Mouse (Mus musculus) hindbrain, embryonic 14.5 days (tissue): ENCODE data around the gene Nhej1. TPM values are rescaled to one million over a fixed set of nuclear protein-coding genes. Genes with fewer than 3 reads are reported as not detected.

Experiments
- ATAC-seq: fragments of 200-750 bp; cut with Nextera tagmentation; 2 replicates; pipeline ENCODE4 v1.8.0; 2017; ENCODE audit warnings: moderate number of reproducible peaks, mild to moderate bottlenecking, moderate TSS enrichment, moderate library complexity; ENCODE audit not compliant: low FRiP score
- DNase-seq: peaks from one replicate; pipeline ENCODE4 v3.0.0-alpha.2; 2015; ENCODE audit warnings: low spot score
- H3K27ac ChIP-seq: fragments of 300-500 bp; sonication (generic); 2 replicates; pipeline ENCODE4 v1.5.1; 2014; ENCODE audit warnings: mild to moderate bottlenecking, moderate library complexity
- H3K27me3 ChIP-seq: fragments of 300-500 bp; sonication (generic); 2 replicates; pipeline ENCODE4 v1.6.1; 2014; ENCODE audit warnings: mild to moderate bottlenecking, low read length, mixed read lengths; ENCODE audit not compliant: control insufficient read depth, insufficient read depth
- H3K36me3 ChIP-seq: fragments of 300-500 bp; sonication (generic); replicated peaks from 2 replicates; pipeline ENCODE4 v1.6.1; 2014; ENCODE audit not compliant: control insufficient read depth, insufficient read depth
- H3K4me1 ChIP-seq: fragments of 300-500 bp; sonication (generic); replicated peaks from 2 replicates; pipeline ENCODE4 v1.6.1; 2014; ENCODE audit warnings: antibody characterized with exemption, low read length, mixed read lengths; ENCODE audit not compliant: control insufficient read depth, insufficient read depth
- H3K4me2 ChIP-seq: fragments of 300-500 bp; sonication (generic); replicated peaks from 2 replicates; pipeline ENCODE4 v1.6.1; 2014; ENCODE audit warnings: mild to moderate bottlenecking, moderate library complexity
- H3K4me3 ChIP-seq: fragments of 300-500 bp; sonication (generic); replicated peaks from 2 replicates; pipeline ENCODE4 v1.5.1; 2014; ENCODE audit warnings: mild to moderate bottlenecking, low read length
- H3K9ac ChIP-seq: fragments of 300-500 bp; sonication (generic); 2 replicates; pipeline ENCODE4 v1.6.1; 2014
- H3K9me3 ChIP-seq: fragments of 300-500 bp; sonication (generic); 2 replicates; pipeline ENCODE4 v1.6.1; 2016; ENCODE audit warnings: low read length; ENCODE audit not compliant: control insufficient read depth
- WGBS: fragments of 180-500 bp; shearing (Covaris S2); extraction: QIAGEN DNeasy Blood & Tissue Kit; methylation state at CpG from one replicate; pipeline ENCODE4 v1.1.7; 2014; 5-methylcytosine and 5-hydroxymethylcytosine counted together
- polyA plus RNA-seq: library from polyadenylated mRNA; unstranded; fragments of >200 nt; fragmentation: Nextera tagmentation; extraction: Ambion mirVana; gene quantifications from 2 replicates; pipeline ENCODE4 v1.2.1, GENCODE M21; 2014

Nhej1 gene
- polyA plus RNA-seq, 1 experiment from 2014 or later = 7.5 TPM

- H3K36me3 ChIP-seq = peaks cover 59% of the 10 kb centered on the region
- WGBS = 85% methylated on average over 7 of the region's 7 CpGs
Observed at GRCm38 (mm10) chr1:75147411-75148135, 22.6 kb upstream of the Nhej1 start.

GRCm38 (mm10) chr1:75145589-75145988, 20.6 kb upstream of the Nhej1 start:
- Histone ChIP-seq H3K4me1 (peaks cover 19% of the 10 kb centered on the region), H3K4me3 (no peak overlapping the region), H3K27ac (no peak overlapping the region), H3K4me2 (no peak overlapping the region), H3K27me3 (no peaks in the 10 kb centered on the region), H3K9ac (no peak overlapping the region), H3K9me3 (no peaks in the 10 kb centered on the region), H3K36me3 (peaks cover 59% of the 10 kb centered on the region)
- ATAC-seq (no peak), DNase-seq (no peak)
- 92% methylated on average over 3 of the region's 3 CpGs for WGBS

More at GRCm38 (mm10) chr1:75147411-75148135, 22.6 kb upstream of the Nhej1 start:
- Histone ChIP-seq H3K9ac (no peak overlapping the region), H3K4me2 (no peak overlapping the region), H3K4me1 (peaks cover 11% of the 10 kb centered on the region), H3K27ac (no peak overlapping the region), H3K9me3 (no peaks in the 10 kb centered on the region), H3K27me3 (no peaks in the 10 kb centered on the region), H3K4me3 (no peak overlapping the region)
- ATAC-seq (no peak), DNase-seq (no peak)

GRCm38 (mm10) chr1:75142301-75143261, 17.6 kb upstream of the Nhej1 start, which contains the start of the genes Cnppd1 and Retreg2:
Gene Cnppd1, minus strand, starts transcription at chr1:75142711.
Gene Retreg2, plus strand, starts transcription at chr1:75142778.
- H3K9me3 ChIP-seq = no peaks in the 10 kb centered on the region
- DNase-seq (peak; percentile 97), ATAC-seq (peak; percentile 90)
- peaks cover 57% of the 10 kb centered on the region for H3K36me3 ChIP-seq
- H3K27me3 ChIP-seq = no peaks in the 10 kb centered on the region
- WGBS = under 1% methylated on average over 77 of the region's 91 CpGs
- H3K4me1 ChIP-seq = peaks cover 22% of the 10 kb centered on the region
- peak within 1 kb of the TSS; percentile 96 for H3K27ac ChIP-seq
- peak within 1 kb of the TSS; percentile 85 for H3K4me3 ChIP-seq
- H3K4me2 ChIP-seq = peak within 1 kb of the TSS; percentile 82
- H3K9ac ChIP-seq = peak within 1 kb of the TSS; percentile 96

GRCm38 (mm10) chr1:75141486-75142190, 16.6 kb upstream of the Nhej1 start:
- peak overlapping the region; percentile 96 for H3K9ac ChIP-seq
- peaks cover 22% of the 10 kb centered on the region for H3K4me1 ChIP-seq
- no peaks in the 10 kb centered on the region for H3K9me3 ChIP-seq
- H3K4me2 ChIP-seq = peak overlapping the region; percentile 82
- no peaks in the 10 kb centered on the region for H3K27me3 ChIP-seq
- H3K27ac ChIP-seq = peak overlapping the region; percentile 96
- under 1% methylated on average over 53 of the region's 53 CpGs for WGBS
- H3K4me3 ChIP-seq = peak overlapping the region; percentile 85
- peaks cover 57% of the 10 kb centered on the region for H3K36me3 ChIP-seq
- DNase-seq (peak; percentile 38), ATAC-seq (0 out of 2 replicates have a peak, but pooled peaks have one; percentile 9)

- no peaks in the 10 kb centered on the region for H3K9me3 ChIP-seq
- peak overlapping the region; percentile 82 for H3K4me2 ChIP-seq
- H3K27ac ChIP-seq = peak overlapping the region; percentile 96; the same call in 1 of the 2 replicates
- peaks cover 22% of the 10 kb centered on the region for H3K4me1 ChIP-seq
- ATAC-seq (no peak), DNase-seq (no peak)
- H3K4me3 ChIP-seq = peak overlapping the region; percentile 85
- peak overlapping the region; percentile 96 for H3K9ac ChIP-seq
- peaks cover 57% of the 10 kb centered on the region for H3K36me3 ChIP-seq
- 56% methylated on average over 4 of the region's 4 CpGs for WGBS
- H3K27me3 ChIP-seq = no peaks in the 10 kb centered on the region
Observed at GRCm38 (mm10) chr1:75140601-75141190, 15.7 kb upstream of the Nhej1 start.

DNA sequence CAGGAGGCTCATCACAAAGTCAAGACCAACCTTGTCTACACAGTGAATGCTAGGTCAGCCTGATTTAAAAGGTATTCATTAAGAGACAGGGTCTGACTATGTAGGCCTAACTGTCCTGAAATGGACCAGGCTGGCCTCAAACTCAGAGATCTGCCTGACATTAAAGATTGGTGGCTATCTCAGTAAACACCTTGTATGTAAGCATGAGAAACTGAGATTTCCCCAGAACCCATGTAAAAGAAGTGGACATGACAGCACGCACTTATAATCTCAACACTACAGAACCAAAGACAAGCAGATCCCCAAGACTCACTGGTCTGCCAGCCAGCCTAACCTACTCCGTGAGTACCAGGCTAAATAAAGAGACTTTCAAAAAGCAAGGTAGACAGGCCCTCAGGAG, 13.4 kb upstream of the Nhej1 start:
- ATAC-seq (no peak), DNase-seq (no peak)
- Histone ChIP-seq H3K4me1 (peaks cover 11% of the 10 kb centered on the region), H3K4me2 (no peak overlapping the region), H3K4me3 (no peak overlapping the region), H3K9ac (no peak overlapping the region), H3K27me3 (no peaks in the 10 kb centered on the region), H3K27ac (no peak overlapping the region), H3K36me3 (peaks cover 47% of the 10 kb centered on the region), H3K9me3 (no peaks in the 10 kb centered on the region)
- 93% methylated on average over 2 of the region's 2 CpGs for WGBS

- Histone ChIP-seq H3K4me1 (peaks cover 9% of the 10 kb centered on the region), H3K4me3 (no peak overlapping the region), H3K4me2 (no peak overlapping the region), H3K36me3 (peaks cover 47% of the 10 kb centered on the region), H3K27me3 (no peaks in the 10 kb centered on the region), H3K27ac (no peak overlapping the region), H3K9ac (no peak overlapping the region), H3K9me3 (no peaks in the 10 kb centered on the region)
- WGBS = 91% methylated on average over 3 of the region's 3 CpGs
- DNase-seq (no peak), ATAC-seq (no peak)
Observed at GRCm38 (mm10) chr1:75136730-75137129, 11.7 kb upstream of the Nhej1 start.

- 91% methylated on average over 6 of the region's 6 CpGs for WGBS
- H3K36me3 ChIP-seq = peaks cover 47% of the 10 kb centered on the region
- H3K4me1 ChIP-seq = peaks cover 9% of the 10 kb centered on the region
Observed at GRCm38 (mm10) chr1:75136293-75136692, 11.3 kb upstream of the Nhej1 start.

More at GRCm38 (mm10) chr1:75136293-75136692, 11.3 kb upstream of the Nhej1 start:
- no peak overlapping the region for H3K4me2 ChIP-seq
- no peaks in the 10 kb centered on the region for H3K9me3 ChIP-seq
- H3K27me3 ChIP-seq = no peaks in the 10 kb centered on the region
- no peak overlapping the region for H3K4me3 ChIP-seq
- no peak overlapping the region for H3K9ac ChIP-seq
- H3K27ac ChIP-seq = no peak overlapping the region
- ATAC-seq (no peak), DNase-seq (no peak)
